Mouse (Mus musculus): Measurements from ENCODE around the gene Ivl. TPM values are rescaled to one million over a fixed set of nuclear protein-coding genes. Genes with fewer than 3 reads are reported as not detected.

The Ivl gene
- polyA plus RNA-seq, 1 experiment: not detected

DNA sequence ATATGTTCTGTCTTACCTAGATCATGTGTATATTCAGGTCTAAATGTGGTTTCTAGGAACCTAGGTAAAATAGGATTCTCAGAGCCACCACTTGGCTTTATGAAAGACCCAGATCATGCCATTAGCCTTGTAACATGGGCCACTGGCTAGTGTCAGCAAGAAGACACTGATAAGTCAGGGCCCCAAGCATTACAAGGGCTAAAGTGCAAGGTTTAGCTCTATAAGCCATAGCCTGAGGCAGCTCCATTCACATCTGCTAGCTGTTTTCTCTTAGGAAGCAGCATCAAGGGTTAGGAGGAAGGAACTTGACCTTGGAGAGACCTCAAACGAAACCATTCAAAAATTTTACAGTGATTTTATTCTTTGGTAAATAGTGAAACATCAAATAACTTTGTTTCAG, 11.5 kb upstream of the Ivl start:
- H3K4me1 ChIP-seq: no peaks in the 10 kb centered on the region
- TF ChIP-seq GATA1 (IDR thresholded peaks at IDR 0.05; ENCODE audit: borderline replicate concordance, low read length): no peak
- TF ChIP-seq FLI1 (IDR thresholded peaks at IDR 0.05; ENCODE audit: low read length): no peak
- 0 out of 2 replicates have a peak, but pooled peaks cover 2% of the 10 kb centered on the region for H3K9me3 ChIP-seq
- no peaks in the 10 kb centered on the region for H3K27me3 ChIP-seq (replicated peaks)
- H3K4me3 ChIP-seq (replicated peaks): no peak overlapping the region
- no peaks in the 10 kb centered on the region for H3K36me3 ChIP-seq (replicated peaks; ENCODE audit: low read length)

- Histone ChIP-seq H3K27me3 (replicated peaks) (no peaks in the 10 kb centered on the region), H3K4me3 (replicated peaks) (no peak overlapping the region), H3K9me3 (0 out of 2 replicates have a peak, but pooled peaks cover 2% of the 10 kb centered on the region), H3K36me3 (replicated peaks; ENCODE audit: low read length) (no peaks in the 10 kb centered on the region), H3K4me1 (no peaks in the 10 kb centered on the region)
- TF ChIP-seq GATA1 (IDR thresholded peaks at IDR 0.05; ENCODE audit: borderline replicate concordance, low read length): no peak
- TF ChIP-seq FLI1 (IDR thresholded peaks at IDR 0.05; ENCODE audit: low read length): no peak
Measured at GRCm38 (mm10) chr3:92583164-92583826, 9.8 kb upstream of the Ivl start.

DNA sequence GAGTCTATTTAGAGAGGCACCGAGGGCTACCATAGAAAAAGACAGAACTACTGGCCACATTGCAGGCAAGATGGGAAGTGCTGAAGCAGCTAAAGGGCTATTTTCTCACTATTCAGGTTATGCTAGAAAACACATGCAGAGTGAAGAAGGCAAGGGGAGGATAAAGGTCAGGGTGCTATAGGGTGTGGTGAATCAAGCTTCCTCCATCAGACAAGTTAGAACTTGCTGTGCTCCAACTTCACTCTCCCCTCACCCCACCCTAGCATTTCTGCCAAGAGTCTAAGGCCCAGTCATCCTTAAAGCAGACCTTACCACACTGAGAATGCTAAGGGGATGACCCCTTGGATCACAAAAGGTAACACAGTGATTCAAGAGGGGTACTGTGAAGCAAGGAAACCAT, 6.0 kb upstream of the Ivl start:
- H3K36me3 ChIP-seq (replicated peaks; ENCODE audit: low read length): no peaks in the 10 kb centered on the region
- TF ChIP-seq GATA1 (IDR thresholded peaks at IDR 0.05; ENCODE audit: borderline replicate concordance, low read length): no peak
- no peak for TF ChIP-seq FLI1 (IDR thresholded peaks at IDR 0.05; ENCODE audit: low read length)
- H3K27me3 ChIP-seq (replicated peaks): no peaks in the 10 kb centered on the region
- H3K4me1 ChIP-seq: no peaks in the 10 kb centered on the region
- H3K9me3 ChIP-seq: 0 out of 2 replicates have a peak, but pooled peaks cover 2% of the 10 kb centered on the region
- no peak overlapping the region for H3K4me3 ChIP-seq (replicated peaks)

GRCm38 (mm10) chr3:92578652-92579413, 5.3 kb upstream of the Ivl start:
- Histone ChIP-seq H3K4me3 (replicated peaks) (no peak overlapping the region), H3K27me3 (replicated peaks) (no peaks in the 10 kb centered on the region), H3K36me3 (replicated peaks; ENCODE audit: low read length) (no peaks in the 10 kb centered on the region), H3K9me3 (no peaks in the 10 kb centered on the region), H3K4me1 (0 out of 2 replicates have a peak, but pooled peaks cover 3% of the 10 kb centered on the region)
- TF ChIP-seq FLI1 (IDR thresholded peaks at IDR 0.05; ENCODE audit: low read length) (no peak), GATA1 (IDR thresholded peaks at IDR 0.05; ENCODE audit: borderline replicate concordance, low read length) (no peak)

- Histone ChIP-seq H3K4me1 (peaks cover 6% of the 10 kb centered on the region; the same call in 1 of the 2 replicates), H3K4me3 (replicated peaks) (no peak overlapping the region), H3K9me3 (no peaks in the 10 kb centered on the region), H3K36me3 (replicated peaks; ENCODE audit: low read length) (no peaks in the 10 kb centered on the region), H3K27me3 (replicated peaks) (no peaks in the 10 kb centered on the region)
- TF ChIP-seq FLI1 (IDR thresholded peaks at IDR 0.05; ENCODE audit: low read length) (no peak), GATA1 (IDR thresholded peaks at IDR 0.05; ENCODE audit: borderline replicate concordance, low read length) (no peak)
Measured at GRCm38 (mm10) chr3:92572514-92573155, 900 bp downstream of the Ivl start.

GRCm38 (mm10) chr3:92568752-92569151, 4.8 kb downstream of the Ivl start:
- Histone ChIP-seq H3K36me3 (replicated peaks; ENCODE audit: low read length) (no peaks in the 10 kb centered on the region), H3K4me1 (peaks cover 3% of the 10 kb centered on the region; the same call in 1 of the 2 replicates), H3K27me3 (replicated peaks) (no peaks in the 10 kb centered on the region), H3K4me3 (replicated peaks) (no peak overlapping the region), H3K9me3 (no peaks in the 10 kb centered on the region)
- TF ChIP-seq GATA1 (IDR thresholded peaks at IDR 0.05; ENCODE audit: borderline replicate concordance, low read length) (no peak), FLI1 (IDR thresholded peaks at IDR 0.05; ENCODE audit: low read length) (no peak)

DNA sequence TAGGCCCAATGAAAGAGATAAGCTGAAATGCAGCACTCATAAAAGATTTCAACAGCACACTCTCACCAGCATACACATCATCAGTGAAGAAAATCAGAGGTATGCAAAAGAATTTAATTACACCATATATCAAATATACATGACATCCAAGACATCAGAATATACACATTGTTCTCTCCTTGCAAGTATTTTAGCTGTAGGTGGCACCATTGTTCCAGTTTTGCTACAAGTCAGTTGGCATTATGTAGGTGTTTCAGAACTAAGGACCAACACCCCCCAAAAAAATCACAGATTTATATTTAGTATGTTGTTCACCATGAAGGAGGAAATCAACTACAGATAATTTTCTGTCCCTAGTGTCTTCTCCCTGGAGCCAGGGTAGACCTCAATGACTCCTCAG, 8.1 kb downstream of the Ivl start:
- Histone ChIP-seq H3K27me3 (replicated peaks) (no peaks in the 10 kb centered on the region), H3K4me3 (replicated peaks) (no peak overlapping the region), H3K9me3 (no peaks in the 10 kb centered on the region), H3K36me3 (replicated peaks; ENCODE audit: low read length) (no peaks in the 10 kb centered on the region), H3K4me1 (no peaks in the 10 kb centered on the region)
- TF ChIP-seq GATA1 (IDR thresholded peaks at IDR 0.05; ENCODE audit: borderline replicate concordance, low read length) (no peak), FLI1 (IDR thresholded peaks at IDR 0.05; ENCODE audit: low read length) (no peak)

DNA sequence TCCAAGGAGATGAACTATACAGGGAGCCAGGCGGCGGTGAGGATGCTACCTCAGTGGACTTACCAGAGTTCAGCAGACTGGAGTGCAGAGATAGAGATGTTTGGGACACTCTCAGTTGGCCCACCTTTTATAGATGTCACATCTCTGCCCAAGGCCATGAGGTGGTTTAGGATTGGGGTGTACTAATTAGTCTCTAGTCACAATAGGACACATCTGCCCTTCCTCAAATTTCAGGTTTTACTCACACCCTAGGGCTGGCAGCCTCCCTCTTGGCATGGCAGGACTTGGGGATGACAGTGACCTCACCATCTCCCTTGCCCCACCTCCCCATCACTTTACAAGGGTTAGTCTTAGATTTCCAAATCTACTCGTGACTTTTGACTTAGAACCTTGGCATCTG, 39.1 kb downstream of the Ivl start, which contains the start of gene 2310046K23Rik:
Gene 2310046K23Rik, minus strand, starts transcription at position 101 of the 400 bp plus-strand sequence.
- Histone ChIP-seq H3K36me3 (replicated peaks; ENCODE audit: low read length) (no peaks in the 10 kb centered on the region), H3K4me1 (no peaks in the 10 kb centered on the region), H3K4me3 (replicated peaks) (no peak within 1 kb of the TSS), H3K9me3 (no peaks in the 10 kb centered on the region), H3K27me3 (replicated peaks) (no peaks in the 10 kb centered on the region)
- TF ChIP-seq GATA1 (IDR thresholded peaks at IDR 0.05; ENCODE audit: borderline replicate concordance, low read length): no peak
- no peak for TF ChIP-seq FLI1 (IDR thresholded peaks at IDR 0.05; ENCODE audit: low read length)

Other genes starting within 250 kb of the Ivl start
- not detected in 2 replicates for gene Sprr2d, start 234.6 kb downstream of the Ivl start, polyA plus RNA-seq (2012; ENCODE audit: insufficient read depth, low replicate concordance)
- gene Sprr2e, start 221.6 kb downstream of the Ivl start, polyA plus RNA-seq (2012; ENCODE audit: insufficient read depth, low replicate concordance): not detected in 2 replicates
- not detected in 2 replicates for gene Sprr2f, start 208.5 kb downstream of the Ivl start, polyA plus RNA-seq (2012; ENCODE audit: insufficient read depth, low replicate concordance)
- not detected in 2 replicates for gene Sprr2h, start 188.1 kb downstream of the Ivl start, polyA plus RNA-seq (2012; ENCODE audit: insufficient read depth, low replicate concordance)
- gene Sprr2i, start 165.7 kb downstream of the Ivl start, polyA plus RNA-seq (2012; ENCODE audit: insufficient read depth, low replicate concordance): not detected in 2 replicates
- not detected in 2 replicates for gene Sprr2j-ps, start 155.7 kb downstream of the Ivl start, polyA plus RNA-seq (2012; ENCODE audit: insufficient read depth, low replicate concordance)
- 10.6 and 37.8 TPM in 2 replicates for gene Gm9774, start 144.3 kb downstream of the Ivl start, polyA plus RNA-seq (2012; ENCODE audit: insufficient read depth, low replicate concordance)
- gene Sprr2k, start 141.2 kb downstream of the Ivl start, polyA plus RNA-seq (2012; ENCODE audit: insufficient read depth, low replicate concordance): not detected in 2 replicates
- not detected in 2 replicates for gene Sprr1b, start 134.9 kb downstream of the Ivl start, polyA plus RNA-seq (2012; ENCODE audit: insufficient read depth, low replicate concordance)
- gene Sprr3, start 115.0 kb downstream of the Ivl start, polyA plus RNA-seq (2012; ENCODE audit: insufficient read depth, low replicate concordance): not detected in 2 replicates
- not detected in 2 replicates for gene Sprr1a, start 87.8 kb downstream of the Ivl start, polyA plus RNA-seq (2012; ENCODE audit: insufficient read depth, low replicate concordance)
- gene Sprr4, start 73.2 kb downstream of the Ivl start, polyA plus RNA-seq (2012; ENCODE audit: insufficient read depth, low replicate concordance): not detected in 2 replicates
- not detected in 2 replicates for gene 2310046K23Rik, start 39.2 kb downstream of the Ivl start, polyA plus RNA-seq (2012; ENCODE audit: insufficient read depth, low replicate concordance)
- not detected in 2 replicates for gene Smcp, start 15.3 kb upstream of the Ivl start, polyA plus RNA-seq (2012; ENCODE audit: insufficient read depth, low replicate concordance)
- gene 2210017I01Rik, start 33.8 kb upstream of the Ivl start, polyA plus RNA-seq (2012; ENCODE audit: insufficient read depth, low replicate concordance): not detected in 2 replicates
- gene Lce6a, start 47.9 kb upstream of the Ivl start, polyA plus RNA-seq (2012; ENCODE audit: insufficient read depth, low replicate concordance): not detected in 2 replicates
- gene Lce1a1, start 74.6 kb upstream of the Ivl start, polyA plus RNA-seq (2012; ENCODE audit: insufficient read depth, low replicate concordance): not detected in 2 replicates
- not detected in 2 replicates for gene Lce1b, start 83.2 kb upstream of the Ivl start, polyA plus RNA-seq (2012; ENCODE audit: insufficient read depth, low replicate concordance)
- gene Lce1a2, start 96.6 kb upstream of the Ivl start, polyA plus RNA-seq (2012; ENCODE audit: insufficient read depth, low replicate concordance): not detected in 2 replicates
- gene Lce1c, start 105.5 kb upstream of the Ivl start, polyA plus RNA-seq (2012; ENCODE audit: insufficient read depth, low replicate concordance): not detected in 2 replicates
- gene Lce1d, start 113.5 kb upstream of the Ivl start, polyA plus RNA-seq (2012; ENCODE audit: insufficient read depth, low replicate concordance): not detected in 2 replicates
- gene Lce1e, start 135.3 kb upstream of the Ivl start, polyA plus RNA-seq (2012; ENCODE audit: insufficient read depth, low replicate concordance): not detected in 2 replicates
- gene Lce1f, start 146.6 kb upstream of the Ivl start, polyA plus RNA-seq (2012; ENCODE audit: insufficient read depth, low replicate concordance): not detected in 2 replicates
- not detected in 2 replicates for gene Gm38119, start 165.4 kb upstream of the Ivl start, polyA plus RNA-seq (2012; ENCODE audit: insufficient read depth, low replicate concordance)
- not detected in 2 replicates for gene Lce1g, start 178.6 kb upstream of the Ivl start, polyA plus RNA-seq (2012; ENCODE audit: insufficient read depth, low replicate concordance)
- gene Lce1h, start 191.3 kb upstream of the Ivl start, polyA plus RNA-seq (2012; ENCODE audit: insufficient read depth, low replicate concordance): not detected in 2 replicates
- not detected in 2 replicates for gene Lce1i, start 205.2 kb upstream of the Ivl start, polyA plus RNA-seq (2012; ENCODE audit: insufficient read depth, low replicate concordance)
- gene Lce1j, start 216.8 kb upstream of the Ivl start, polyA plus RNA-seq (2012; ENCODE audit: insufficient read depth, low replicate concordance): not detected in 2 replicates
- not detected in 2 replicates for gene Lce1k, start 234.2 kb upstream of the Ivl start, polyA plus RNA-seq (2012; ENCODE audit: insufficient read depth, low replicate concordance)